19 mouse cellular contexts compared by ENCODE assay signal in genomic region chr11:107019318-107019717, GRCm38 (mm10).
"Had no signal": no experiment of that assay in that cellular context is flagged by ENCODE, and none has a peak within 500 bp of the region (broad histone marks: within the 10 kb centered on the region; RNA-seq: fewer than 3 reads in every experiment).

No protein-coding gene starts in this region.

- H3K27me3 ChIP-seq: kidney, embryonic 15.5 days; limb, embryonic 15.5 days; midbrain, embryonic 15.5 days; neural tube, embryonic 12.5 days had no signal

- ATAC-seq: midbrain, embryonic 15.5 days had no signal

- H3K27ac ChIP-seq: kidney, embryonic 15.5 days; limb, embryonic 12.5 days; limb, embryonic 15.5 days; liver, embryonic 15.5 days; macrophage; midbrain, embryonic 12.5 days; midbrain, embryonic 15.5 days; neural tube, embryonic 12.5 days; neural tube, embryonic 15.5 days; stomach, postnatal 0 days had no signal

- H3K9me3 ChIP-seq: kidney, embryonic 15.5 days; limb, embryonic 12.5 days; limb, embryonic 15.5 days; liver, embryonic 15.5 days; midbrain, embryonic 12.5 days; midbrain, embryonic 15.5 days; neural tube, embryonic 12.5 days; neural tube, embryonic 15.5 days had no signal

- DNase-seq: kidney, postnatal 10 days; left cerebral cortex, postnatal 4 days; lung, adult 18-20 months; right cerebral cortex, adult 18-20 months; right cerebral cortex, postnatal 14 days; right cerebral cortex, postnatal 4 days; thymus, adult 2 months; thymus, postnatal 14 days had no signal

- H3K36me3 ChIP-seq: kidney, embryonic 15.5 days; limb, embryonic 12.5 days; limb, embryonic 15.5 days; liver, embryonic 15.5 days; midbrain, embryonic 12.5 days; midbrain, embryonic 15.5 days; neural tube, embryonic 12.5 days; neural tube, embryonic 15.5 days had no signal

- H3K4me2 ChIP-seq: kidney, embryonic 15.5 days; limb, embryonic 12.5 days; limb, embryonic 15.5 days; liver, embryonic 11.5 days; liver, embryonic 15.5 days; midbrain, embryonic 12.5 days; midbrain, embryonic 15.5 days; neural tube, embryonic 12.5 days; neural tube, embryonic 15.5 days had no signal

- H3K9ac ChIP-seq: kidney, embryonic 15.5 days; limb, embryonic 12.5 days; limb, embryonic 15.5 days; liver, embryonic 15.5 days; midbrain, embryonic 12.5 days; midbrain, embryonic 15.5 days; neural tube, embryonic 12.5 days; neural tube, embryonic 15.5 days had no signal

- H3K4me3 ChIP-seq: kidney, embryonic 15.5 days; limb, embryonic 12.5 days; limb, embryonic 15.5 days; liver, embryonic 15.5 days; midbrain, embryonic 12.5 days; midbrain, embryonic 15.5 days; neural tube, embryonic 12.5 days; neural tube, embryonic 15.5 days had no signal
